Mouse (Mus musculus): ENCODE data around the gene Nol9. TPM values are rescaled to one million over a fixed set of nuclear protein-coding genes. Genes with fewer than 3 reads are reported as not detected.
A peak's percentile ranks its signal among the peaks of the same experiment; 100 is the strongest.

The Nol9 gene
- polyA plus RNA-seq, 1 experiment = 14.3 TPM

DNA sequence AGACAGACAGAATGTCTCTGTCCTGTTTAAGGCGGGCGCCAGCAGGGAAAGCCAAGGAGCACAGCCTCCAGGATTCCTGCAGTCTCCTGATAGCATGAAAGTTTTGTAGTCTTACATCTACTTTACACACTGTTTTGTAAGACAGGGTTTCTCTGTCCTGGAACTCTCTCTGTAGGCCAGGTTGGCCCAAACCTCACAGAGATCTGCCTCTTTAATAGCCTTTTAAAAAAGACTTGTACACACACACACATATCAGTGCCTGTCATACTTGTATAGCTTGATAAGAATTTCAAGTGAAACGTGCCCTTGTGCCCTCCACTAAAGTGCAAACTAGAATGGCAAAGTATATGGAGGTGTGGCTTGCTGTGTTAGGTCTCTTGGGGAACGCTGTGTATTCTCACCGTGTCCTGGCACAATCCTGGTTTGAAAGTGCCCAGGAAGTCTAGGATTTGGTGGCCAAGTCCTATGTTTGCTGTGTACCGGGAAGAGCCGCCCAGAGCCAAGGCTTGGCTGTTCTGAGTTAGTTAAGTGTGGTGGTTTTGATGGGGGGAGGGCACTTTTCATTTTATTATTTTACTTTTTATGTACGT is 27.9 kb upstream of the Nol9 start:
- Histone ChIP-seq H3K27me3 (ENCODE audit: control insufficient read depth, insufficient read depth, low read length) (no peaks in the 10 kb centered on the region), H3K4me1 (ENCODE audit: control insufficient read depth, insufficient read depth, insufficient read length, low read length) (peaks cover 29% of the 10 kb centered on the region), H3K4me3 (ENCODE audit: low read depth, low read length) (peak overlapping the region; percentile 85), H3K36me3 (ENCODE audit: control insufficient read depth, insufficient read depth, low read length) (peaks cover 10% of the 10 kb centered on the region), H3K27ac (ENCODE audit: insufficient read depth, low read depth, low read length) (peak overlapping the region; percentile 10; the same call in 1 of the 2 replicates)
- TF ChIP-seq POLR2A (IDR thresholded peaks at IDR 0.05; ENCODE audit: low read depth, low read length) = no peak
- TF ChIP-seq CTCF (IDR thresholded peaks at IDR 0.05; ENCODE audit: extremely low read depth, insufficient read length, insufficient replicate concordance, low read depth, low read length) = no peak
- WGBS = 32% methylated on average over 8 of the region's 8 CpGs

GRCm38 (mm10) chr4:152012109-152012508 is 27.0 kb upstream of the Nol9 start:
- no peak for TF ChIP-seq POLR2A (IDR thresholded peaks at IDR 0.05; ENCODE audit: low read depth, low read length)
- TF ChIP-seq CTCF (IDR thresholded peaks at IDR 0.05; ENCODE audit: extremely low read depth, insufficient read length, insufficient replicate concordance, low read depth, low read length) = no peak
- Histone ChIP-seq H3K4me1 (ENCODE audit: control insufficient read depth, insufficient read depth, insufficient read length, low read length) (peaks cover 29% of the 10 kb centered on the region), H3K36me3 (ENCODE audit: control insufficient read depth, insufficient read depth, low read length) (peaks cover 10% of the 10 kb centered on the region), H3K27me3 (ENCODE audit: control insufficient read depth, insufficient read depth, low read length) (no peaks in the 10 kb centered on the region), H3K27ac (ENCODE audit: insufficient read depth, low read depth, low read length) (no peak overlapping the region), H3K4me3 (ENCODE audit: low read depth, low read length) (no peak overlapping the region)
- WGBS = 85% methylated on average over 16 of the region's 16 CpGs

DNA sequence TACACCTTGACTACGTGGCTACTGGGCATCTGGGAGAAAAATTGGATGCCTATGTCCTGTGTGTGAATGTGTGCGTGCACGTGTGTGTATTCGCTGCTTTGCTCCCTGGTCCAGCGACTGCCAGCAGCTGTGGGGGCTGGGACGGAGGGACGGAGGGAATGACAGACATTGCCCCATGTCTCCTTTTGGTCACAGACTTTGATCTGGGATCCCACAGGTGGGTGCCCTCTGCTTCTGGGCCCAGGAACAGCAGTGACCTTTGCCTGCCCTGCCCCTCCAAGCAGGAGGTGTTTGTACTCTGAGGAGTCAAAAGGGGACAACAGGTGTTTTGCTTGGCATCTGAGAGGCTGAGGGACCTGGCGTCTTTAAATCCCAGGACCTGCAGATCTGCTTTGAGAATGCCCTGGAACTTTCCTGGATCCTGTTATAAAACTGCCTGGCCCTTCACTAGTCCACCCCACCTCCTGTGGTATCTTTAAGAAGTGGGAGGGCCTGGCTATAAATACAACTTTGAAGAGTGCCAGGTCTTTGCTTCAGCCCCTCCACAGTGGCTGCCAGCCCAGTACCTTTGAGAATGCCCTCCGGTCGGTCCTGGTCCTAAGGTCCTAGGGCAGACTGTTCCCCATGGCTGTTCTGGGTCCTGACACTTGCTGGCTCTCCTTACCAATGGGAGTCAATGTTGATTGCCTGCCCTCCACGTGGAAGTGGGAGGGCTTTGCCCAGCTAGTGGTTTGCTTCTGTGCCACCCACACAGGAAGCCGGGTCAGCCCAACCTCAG is 25.9 kb upstream of the Nol9 start:
- H3K4me3 ChIP-seq (ENCODE audit: low read depth, low read length) = no peak overlapping the region
- peaks cover 10% of the 10 kb centered on the region for H3K36me3 ChIP-seq (ENCODE audit: control insufficient read depth, insufficient read depth, low read length)
- no peak for TF ChIP-seq POLR2A (IDR thresholded peaks at IDR 0.05; ENCODE audit: low read depth, low read length)
- no peak overlapping the region for H3K27ac ChIP-seq (ENCODE audit: insufficient read depth, low read depth, low read length)
- WGBS = 57% methylated on average over 12 of the region's 12 CpGs
- peaks cover 29% of the 10 kb centered on the region for H3K4me1 ChIP-seq (ENCODE audit: control insufficient read depth, insufficient read depth, insufficient read length, low read length)
- no peaks in the 10 kb centered on the region for H3K27me3 ChIP-seq (ENCODE audit: control insufficient read depth, insufficient read depth, low read length)

DNA sequence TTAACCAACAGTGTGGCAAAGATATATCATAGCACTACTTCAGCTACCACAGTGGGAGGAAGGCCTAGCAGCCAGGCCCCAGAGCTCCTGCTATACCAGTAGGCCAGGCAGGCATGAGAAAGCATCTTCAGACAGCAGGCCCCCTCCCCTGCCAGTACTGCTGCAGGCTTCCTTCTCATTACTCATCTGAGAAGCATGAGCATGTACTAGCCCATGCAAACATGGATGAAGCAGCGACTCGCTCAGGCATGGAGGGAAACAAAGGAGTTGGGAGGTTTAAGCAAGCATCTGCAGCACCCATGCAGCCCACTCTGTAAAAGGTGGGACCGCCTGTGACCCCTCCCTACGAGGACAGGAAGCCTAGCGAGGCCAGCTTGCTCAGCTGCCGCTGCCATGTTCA is 20.0 kb upstream of the Nol9 start:
- no peak overlapping the region for H3K4me3 ChIP-seq (ENCODE audit: low read depth, low read length)
- WGBS = 86% methylated on average over 6 of the region's 6 CpGs
- TF ChIP-seq POLR2A (IDR thresholded peaks at IDR 0.05; ENCODE audit: low read depth, low read length) (no peak), CTCF (IDR thresholded peaks at IDR 0.05; ENCODE audit: extremely low read depth, insufficient read length, insufficient replicate concordance, low read depth, low read length) (no peak)
- no peaks in the 10 kb centered on the region for H3K27me3 ChIP-seq (ENCODE audit: control insufficient read depth, insufficient read depth, low read length)
- H3K4me1 ChIP-seq (ENCODE audit: control insufficient read depth, insufficient read depth, insufficient read length, low read length) = no peaks in the 10 kb centered on the region
- H3K36me3 ChIP-seq (ENCODE audit: control insufficient read depth, insufficient read depth, low read length) = peaks cover 37% of the 10 kb centered on the region
- no peak overlapping the region for H3K27ac ChIP-seq (ENCODE audit: insufficient read depth, low read depth, low read length)

GRCm38 (mm10) chr4:152020024-152020423 is 19.1 kb upstream of the Nol9 start:
- no peaks in the 10 kb centered on the region for H3K27me3 ChIP-seq (ENCODE audit: control insufficient read depth, insufficient read depth, low read length)
- no peak overlapping the region for H3K4me3 ChIP-seq (ENCODE audit: low read depth, low read length)
- TF ChIP-seq POLR2A (IDR thresholded peaks at IDR 0.05; ENCODE audit: low read depth, low read length) = no peak
- TF ChIP-seq CTCF (IDR thresholded peaks at IDR 0.05; ENCODE audit: extremely low read depth, insufficient read length, insufficient replicate concordance, low read depth, low read length) = no peak
- H3K36me3 ChIP-seq (ENCODE audit: control insufficient read depth, insufficient read depth, low read length) = peaks cover 37% of the 10 kb centered on the region
- H3K4me1 ChIP-seq (ENCODE audit: control insufficient read depth, insufficient read depth, insufficient read length, low read length) = no peaks in the 10 kb centered on the region
- WGBS = 91% methylated on average over 21 of the region's 21 CpGs
- H3K27ac ChIP-seq (ENCODE audit: insufficient read depth, low read depth, low read length) = no peak overlapping the region

DNA sequence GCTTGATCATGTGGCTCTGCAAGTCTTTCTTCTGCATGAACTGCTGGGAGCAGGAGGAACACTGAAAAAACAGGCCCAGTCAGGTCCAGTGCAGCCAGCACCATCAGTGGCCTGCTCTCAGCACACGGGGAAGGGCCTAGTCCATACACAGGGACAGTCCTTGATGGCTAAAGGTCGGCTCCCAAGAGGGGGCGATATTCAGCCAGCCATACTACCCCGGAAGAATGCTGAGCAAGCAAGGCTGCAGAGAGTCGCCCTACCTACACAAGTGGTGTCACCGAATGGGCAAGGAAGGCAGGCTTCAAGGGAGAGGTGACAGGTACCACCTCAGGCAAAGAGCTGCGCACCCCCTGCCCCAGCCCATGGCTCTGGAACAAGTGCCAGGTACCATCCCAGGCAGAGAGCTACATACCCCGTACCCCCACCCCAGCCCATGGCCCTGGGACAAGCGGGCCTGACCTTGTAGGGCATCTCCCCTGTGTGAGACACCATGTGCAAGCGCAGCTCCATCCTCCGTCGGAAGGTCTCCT is 17.5 kb upstream of the Nol9 start:
- Histone ChIP-seq H3K4me3 (ENCODE audit: low read depth, low read length) (no peak overlapping the region), H3K4me1 (ENCODE audit: control insufficient read depth, insufficient read depth, insufficient read length, low read length) (peaks cover 10% of the 10 kb centered on the region), H3K27me3 (ENCODE audit: control insufficient read depth, insufficient read depth, low read length) (no peaks in the 10 kb centered on the region), H3K36me3 (ENCODE audit: control insufficient read depth, insufficient read depth, low read length) (peaks cover 28% of the 10 kb centered on the region), H3K27ac (ENCODE audit: insufficient read depth, low read depth, low read length) (no peak overlapping the region)
- WGBS = 78% methylated on average over 12 of the region's 12 CpGs
- TF ChIP-seq POLR2A (IDR thresholded peaks at IDR 0.05; ENCODE audit: low read depth, low read length) (no peak), CTCF (IDR thresholded peaks at IDR 0.05; ENCODE audit: extremely low read depth, insufficient read length, insufficient replicate concordance, low read depth, low read length) (no peak)

DNA sequence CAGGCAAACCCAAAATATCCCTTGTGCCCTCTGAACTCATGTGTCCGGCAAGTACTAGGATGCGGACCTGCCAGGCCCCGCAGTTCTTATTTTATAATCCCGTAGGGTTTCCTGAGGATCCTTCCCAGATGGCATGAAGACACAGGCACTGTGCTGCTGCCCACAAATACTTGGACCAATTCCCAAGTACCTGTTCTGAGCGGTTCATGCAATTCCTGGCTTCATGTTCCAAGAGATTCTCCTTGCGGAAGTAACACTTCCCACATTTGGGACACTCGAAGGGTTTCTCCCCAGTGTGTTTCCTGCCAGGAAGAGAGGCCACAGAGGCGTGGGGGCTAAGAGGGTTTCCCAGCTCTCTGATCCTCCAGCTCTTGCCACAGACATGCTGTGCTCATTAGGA is 16.6 kb upstream of the Nol9 start:
- Histone ChIP-seq H3K27me3 (ENCODE audit: control insufficient read depth, insufficient read depth, low read length) (no peaks in the 10 kb centered on the region), H3K27ac (ENCODE audit: insufficient read depth, low read depth, low read length) (no peak overlapping the region), H3K36me3 (ENCODE audit: control insufficient read depth, insufficient read depth, low read length) (peaks cover 28% of the 10 kb centered on the region), H3K4me1 (ENCODE audit: control insufficient read depth, insufficient read depth, insufficient read length, low read length) (peaks cover 14% of the 10 kb centered on the region), H3K4me3 (ENCODE audit: low read depth, low read length) (no peak overlapping the region)
- TF ChIP-seq POLR2A (IDR thresholded peaks at IDR 0.05; ENCODE audit: low read depth, low read length) (no peak), CTCF (IDR thresholded peaks at IDR 0.05; ENCODE audit: extremely low read depth, insufficient read length, insufficient replicate concordance, low read depth, low read length) (no peak)
- 84% methylated on average over 8 of the region's 8 CpGs for WGBS

Data from small intestine, adult 2 months (tissue).